Mouse (Mus musculus): ENCODE results near the gene Espn.

Gene Espn

DNA sequence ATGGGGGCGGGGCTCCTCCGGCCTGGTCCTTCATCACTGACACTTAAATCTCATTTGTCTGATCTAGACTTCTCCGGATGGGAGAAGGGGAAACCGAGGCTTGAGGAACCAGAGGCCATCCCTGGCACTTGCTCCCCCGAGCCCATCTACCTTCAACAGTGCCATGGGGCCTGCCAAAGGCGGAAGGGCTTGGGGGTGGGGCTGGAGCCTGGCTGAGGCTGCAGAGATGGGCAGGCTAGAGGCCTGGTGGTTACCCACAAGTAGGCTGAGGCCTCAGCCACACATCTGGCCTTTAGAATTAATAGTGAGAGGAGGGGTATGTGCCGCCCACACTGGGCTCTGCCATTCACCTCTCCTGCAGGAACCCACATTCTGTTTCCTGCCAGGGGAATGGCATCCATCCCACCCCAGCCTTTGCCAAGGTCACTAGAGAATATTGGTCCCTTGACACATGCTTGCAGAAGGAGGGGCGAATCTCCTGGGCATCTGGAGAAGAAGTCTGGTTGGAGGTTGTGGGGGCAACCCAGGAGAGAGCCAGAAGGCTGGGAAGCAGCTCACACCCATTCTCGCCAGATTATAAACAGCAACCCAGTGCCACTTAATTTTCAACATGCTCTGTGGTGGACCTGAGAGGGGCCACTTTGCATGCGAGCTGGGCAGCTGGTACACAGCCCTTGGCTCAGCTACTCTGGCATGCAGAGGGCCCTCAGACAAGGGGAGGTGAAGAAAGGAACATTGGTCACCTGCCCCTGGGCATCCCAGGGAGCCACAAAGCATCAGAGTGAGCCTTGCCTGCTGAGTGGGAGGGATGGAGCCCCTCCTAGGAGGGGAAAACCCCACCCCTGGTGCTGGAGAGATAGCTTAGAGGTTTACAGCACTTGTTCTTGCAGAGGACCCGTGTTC is 81.4 kb downstream of the Espn start:
- no peak for DNase-seq (ENCODE audit: low read depth, low spot score)

Measured in retina, postnatal 7 days (tissue).